Comparison of ENCODE assay signal across 22 mouse cellular contexts in the genomic region with DNA sequence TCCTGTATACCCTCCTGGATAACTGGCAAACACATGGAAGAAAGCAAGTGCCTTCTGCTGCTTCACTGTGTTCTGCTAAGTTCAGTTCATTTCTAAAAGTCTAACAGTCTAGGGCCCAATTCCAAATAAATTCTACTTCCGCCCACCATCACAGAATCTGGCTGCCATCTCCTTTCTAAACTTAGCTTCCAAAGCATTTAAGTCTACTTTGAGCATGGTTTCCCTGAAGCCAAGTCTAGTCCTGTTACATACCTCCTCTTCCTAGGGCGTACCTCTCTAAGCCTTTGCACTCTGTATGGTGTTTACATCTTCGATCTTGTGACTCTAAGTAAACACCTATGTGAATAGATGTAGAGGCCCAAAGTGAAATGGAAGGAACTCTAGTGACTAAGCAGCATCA. TPM values are rescaled to one million over a fixed set of nuclear protein-coding genes. Genes with fewer than 3 reads are reported as not detected.
DNase-seq lines count a peak whose midpoint lies in the region; ATAC-seq and TF ChIP-seq lines count a peak whose summit lies in the region.
"Had no signal": no experiment of that assay in that cellular context is flagged by ENCODE, and none has a peak within 500 bp of the region (broad histone marks: within the 10 kb centered on the region; RNA-seq: fewer than 3 reads in every experiment).

No protein-coding gene starts in this region.

- no peak for TF ChIP-seq POLR2A in heart, adult 2 months (IDR thresholded peaks at IDR 0.05; ENCODE audit: insufficient read depth, low read depth, low read length)

- intact Hi-C loops in heart, adult 2 months (cut with DNase I) = no loop called here

- TF ChIP-seq CTCF in heart, adult 2 months (IDR thresholded peaks at IDR 0.05) = no peak

- no peak overlapping the region for H3K27ac ChIP-seq in heart, embryonic 10.5 days
- no peak overlapping the region for H3K27ac ChIP-seq in heart, adult 2 months
- H3K27ac ChIP-seq in hindbrain, embryonic 14.5 days = no peak overlapping the region
- H3K27ac ChIP-seq: embryonic facial prominence, embryonic 15.5 days; forebrain, embryonic 10.5 days; hindbrain, embryonic 10.5 days; liver, embryonic 14.5 days had no signal

- ATAC-seq in hindbrain, embryonic 14.5 days (ENCODE audit: low FRiP score) = no peak
- ATAC-seq: forebrain, postnatal 0 days had no signal

- no peak overlapping the region for H3K4me3 ChIP-seq in heart, embryonic 10.5 days
- no peak overlapping the region for H3K4me3 ChIP-seq in heart, adult 2 months
- H3K4me3 ChIP-seq in hindbrain, embryonic 14.5 days (replicated peaks; ENCODE audit: low read length) = no peak overlapping the region
- H3K4me3 ChIP-seq: embryonic facial prominence, embryonic 15.5 days; forebrain, embryonic 10.5 days; hindbrain, embryonic 10.5 days had no signal

- no peak overlapping the region for H3K4me2 ChIP-seq in hindbrain, embryonic 14.5 days (replicated peaks)
- H3K4me2 ChIP-seq: embryonic facial prominence, embryonic 15.5 days; midbrain, embryonic 11.5 days had no signal

- no peak for TF ChIP-seq EP300 in heart, adult 2 months (IDR thresholded peaks at IDR 0.05; ENCODE audit: insufficient read depth, low read depth, low read length)

- no peak overlapping the region for H3K9ac ChIP-seq in heart, adult 2 months (ENCODE audit: low read depth, low read length)
- no peak overlapping the region for H3K9ac ChIP-seq in hindbrain, embryonic 14.5 days
- H3K9ac ChIP-seq: embryonic facial prominence, embryonic 15.5 days; forebrain, postnatal 0 days; liver, embryonic 14.5 days had no signal

- H3K79me2 ChIP-seq in heart, adult 2 months (replicated peaks; ENCODE audit: control insufficient read depth, insufficient read depth, low read length) = no peaks in the 10 kb centered on the region

- no peaks in the 10 kb centered on the region for H3K4me1 ChIP-seq in heart, embryonic 10.5 days
- no peaks in the 10 kb centered on the region for H3K4me1 ChIP-seq in heart, adult 2 months (ENCODE audit: control insufficient read depth, insufficient read depth, low read length)
- H3K4me1 ChIP-seq in hindbrain, embryonic 14.5 days (replicated peaks; ENCODE audit: control insufficient read depth, insufficient read depth, low read length) = no peaks in the 10 kb centered on the region
- H3K4me1 ChIP-seq: embryonic facial prominence, embryonic 15.5 days; forebrain, embryonic 10.5 days; hindbrain, embryonic 10.5 days had no signal

- no peaks in the 10 kb centered on the region for H3K27me3 ChIP-seq in heart, embryonic 10.5 days (ENCODE audit: insufficient read depth, poor library complexity, severe bottlenecking)
- no peaks in the 10 kb centered on the region for H3K27me3 ChIP-seq in heart, adult 2 months (ENCODE audit: control insufficient read depth, insufficient read depth, low read length)
- no peaks in the 10 kb centered on the region for H3K27me3 ChIP-seq in hindbrain, embryonic 14.5 days (ENCODE audit: control insufficient read depth, insufficient read depth, low read length)
- H3K27me3 ChIP-seq: CH12.LX; embryonic facial prominence, embryonic 15.5 days had no signal

- WGBS in heart, embryonic 10.5 days = 92% methylated on average over 3 of the region's 3 CpGs
- WGBS in heart, adult 2 months = 86% methylated on average over 3 of the region's 3 CpGs
- 99% methylated on average over 3 of the region's 3 CpGs for WGBS in hindbrain, embryonic 14.5 days

- peaks cover 97% of the 10 kb centered on the region for H3K36me3 ChIP-seq in heart, embryonic 10.5 days
- 0 out of 2 replicates have a peak, but pooled peaks cover 2% of the 10 kb centered on the region for H3K36me3 ChIP-seq in heart, adult 2 months (ENCODE audit: control insufficient read depth, insufficient read depth, low read length)
- H3K36me3 ChIP-seq in hindbrain, embryonic 14.5 days (replicated peaks; ENCODE audit: control insufficient read depth, insufficient read depth) = peaks cover 87% of the 10 kb centered on the region

- H3K9me3 ChIP-seq in heart, embryonic 10.5 days = no peaks in the 10 kb centered on the region
- no peaks in the 10 kb centered on the region for H3K9me3 ChIP-seq in hindbrain, embryonic 14.5 days (ENCODE audit: control insufficient read depth, low read length)
- H3K9me3 ChIP-seq: embryonic facial prominence, embryonic 15.5 days; forebrain, embryonic 10.5 days; hindbrain, embryonic 10.5 days had no signal

- peak; percentile 19 for DNase-seq in heart, embryonic 10.5 days (ENCODE audit: low spot score)
- no peak for DNase-seq in heart, adult 2 months
- peak; percentile 73 for DNase-seq in right cerebral cortex, adult 18-20 months
- no peak for DNase-seq in right cerebral cortex, postnatal 4 days
- DNase-seq in right cerebral cortex, postnatal 10 days (ENCODE audit: low spot score in 2 of 2) = peak; percentile 44 to 64
- DNase-seq in hindbrain, embryonic 14.5 days (ENCODE audit: low spot score) = no peak
- no peak for DNase-seq in urinary bladder, adult 18-20 months (ENCODE audit: low spot score in 2 of 2)
- DNase-seq: adrenal gland, postnatal 14 days; cerebellum, adult 11 months; cerebellum, postnatal 25 days; forebrain, postnatal 0 days; gastrocnemius, postnatal 25 days; kidney, adult 2 months; kidney, postnatal 14 days; thymus, postnatal 14 days had no signal

RNA-seq across cellular contexts. Expression of a gene that starts 17.1 kb away (rescaled TPM):
- 13.7 and 17.3 TPM in 2 replicates for polyA plus RNA-seq in heart, embryonic 10.5 days (2016; fragmentation: Nextera tagmentation; extraction: Ambion mirVana)
- total RNA-seq in heart, adult 2 months (2021) = 10 to 100 TPM; 14.7 to 21.2 TPM
- 33.1 and 41.9 TPM in 2 replicates for polyA plus RNA-seq in heart, adult 2 months (2012; rRNA removed)
- 16.4 and 16.5 TPM in 2 replicates for polyA plus RNA-seq in hindbrain, embryonic 14.5 days (2014; fragmentation: Nextera tagmentation; extraction: Ambion mirVana)

RNA-seq across cellular contexts. Expression of a gene that starts 17.2 kb away (rescaled TPM):
- polyA plus RNA-seq in heart, embryonic 10.5 days (2016; fragmentation: Nextera tagmentation; extraction: Ambion mirVana) = 56.7 and 78.1 TPM in 2 replicates
- total RNA-seq in heart, adult 2 months (2021) = 10 to 100 TPM; 15.5 to 21.6 TPM
- polyA plus RNA-seq in heart, adult 2 months (2012; rRNA removed) = 8.6 and 20.5 TPM in 2 replicates
- polyA plus RNA-seq in hindbrain, embryonic 14.5 days (2014; fragmentation: Nextera tagmentation; extraction: Ambion mirVana) = 36.2 and 36.3 TPM in 2 replicates

RNA-seq across cellular contexts. Expression of a gene that starts 32.9 kb away (rescaled TPM):
- 3.7 and 6.3 TPM in 2 replicates for polyA plus RNA-seq in heart, embryonic 10.5 days (2016; fragmentation: Nextera tagmentation; extraction: Ambion mirVana)
- 1 to 10 TPM in 1 of 2 experiments, not detected in 1; 2.4 TPM for total RNA-seq in heart, adult 2 months (2021)
- 1.3 and 3.5 TPM in 2 replicates for polyA plus RNA-seq in heart, adult 2 months (2012; rRNA removed)
- polyA plus RNA-seq in hindbrain, embryonic 14.5 days (2014; fragmentation: Nextera tagmentation; extraction: Ambion mirVana) = 0.37 and 0.60 TPM in 2 replicates
- total RNA-seq: CH12.LX; forebrain, postnatal 0 days; monocyte, adult 5-6 weeks had no signal
- polyA plus RNA-seq: forebrain, postnatal 0 days had no signal

RNA-seq across cellular contexts. Expression of a gene that starts 40.1 kb away (rescaled TPM):
- polyA plus RNA-seq in heart, embryonic 10.5 days (2016; fragmentation: Nextera tagmentation; extraction: Ambion mirVana) = 142 and 213 TPM in 2 replicates
- total RNA-seq in heart, adult 2 months (2021) = 100 to 1,000 TPM; 222 to 256 TPM
- 150 and 194 TPM in 2 replicates for polyA plus RNA-seq in heart, adult 2 months (2012; rRNA removed)
- 0.52 and 0.63 TPM in 2 replicates for polyA plus RNA-seq in hindbrain, embryonic 14.5 days (2014; fragmentation: Nextera tagmentation; extraction: Ambion mirVana)
- total RNA-seq: monocyte, adult 5-6 weeks had no signal

RNA-seq across cellular contexts. Expression of a gene that starts 46.4 kb away (rescaled TPM):
- polyA plus RNA-seq in heart, embryonic 10.5 days (2016; fragmentation: Nextera tagmentation; extraction: Ambion mirVana) = 0.36 and 1.2 TPM in 2 replicates
- 1 to 10 TPM; 1.4 to 1.5 TPM for total RNA-seq in heart, adult 2 months (2021)
- 3.3 and 3.5 TPM in 2 replicates for polyA plus RNA-seq in heart, adult 2 months (2012; rRNA removed)
- polyA plus RNA-seq in hindbrain, embryonic 14.5 days (2014; fragmentation: Nextera tagmentation; extraction: Ambion mirVana) = 4.0 and 4.8 TPM in 2 replicates
- total RNA-seq: CH12.LX had no signal

Comparison
In these comparisons a context has a peak if more than half of its experiments do, and no peak if none do; other contexts are left out.
1. DNase-seq: peak in heart, embryonic 10.5 days (single experiment), right cerebral cortex, adult 18-20 months (single experiment) and right cerebral cortex, postnatal 10 days (2 of 2); none in heart, adult 2 months (0 of 2), right cerebral cortex, postnatal 4 days (single experiment), hindbrain, embryonic 14.5 days (single experiment) and urinary bladder, adult 18-20 months (0 of 2).